In the genomic region with DNA sequence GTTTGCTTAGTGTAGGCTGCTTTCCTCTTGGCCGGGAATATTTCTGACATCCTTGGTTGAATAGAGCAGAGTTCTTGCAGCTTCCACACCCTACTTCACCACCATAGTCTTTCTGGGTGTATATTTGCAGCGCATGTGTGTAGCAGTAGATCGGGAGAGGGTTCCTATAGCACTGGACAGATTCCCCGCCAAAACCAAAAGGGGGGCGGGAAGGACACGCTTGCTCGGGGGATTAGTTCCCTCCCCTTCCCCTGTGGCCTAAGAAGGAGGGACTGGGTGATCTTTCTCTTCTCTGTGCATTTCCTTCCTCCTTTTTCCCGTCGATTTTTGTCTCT, we compare ENCODE assay signal across 8 mouse cellular contexts. TPM values are rescaled to one million over a fixed set of nuclear protein-coding genes. Genes with fewer than 3 reads are reported as not detected.
DNase-seq lines count a peak whose midpoint lies in the region; ATAC-seq and TF ChIP-seq lines count a peak whose summit lies in the region.

No protein-coding gene starts in this region.

- peaks cover 29% of the 10 kb centered on the region for H3K4me1 ChIP-seq in forebrain, embryonic 10.5 days
- H3K4me1 ChIP-seq in limb, embryonic 15.5 days, result peaks cover 23% of the 10 kb centered on the region
- H3K4me1 ChIP-seq in neural tube, embryonic 15.5 days, result peaks cover 17% of the 10 kb centered on the region

- H3K9ac ChIP-seq in limb, embryonic 15.5 days, result no peak overlapping the region
- no peak overlapping the region for H3K9ac ChIP-seq in neural tube, embryonic 15.5 days (replicated peaks)

- no peak for TF ChIP-seq CTCF in left cerebral cortex, adult 2 months (IDR thresholded peaks at IDR 0.05)

- intact Hi-C loops in left cerebral cortex, adult 2 months (cut with DNase I), result loop anchor here (5.0 to 10.0 kb wide), 2 partner anchors 388 to 875 kb away; partner anchors contain the start of gene Dmbx1
- intact Hi-C loops in left cerebral cortex, postnatal 25 days (cut with DNase I), result no loop called here
- intact Hi-C loops in left cerebral cortex, postnatal 4 days (cut with DNase I), result no loop called here

- peak overlapping the region; percentile 52 for H3K4me3 ChIP-seq in left cerebral cortex, adult 2 months
- H3K4me3 ChIP-seq in forebrain, embryonic 10.5 days, result peak overlapping the region; percentile 62
- peak overlapping the region; percentile 51 for H3K4me3 ChIP-seq in limb, embryonic 15.5 days
- H3K4me3 ChIP-seq in neural tube, embryonic 15.5 days (replicated peaks), result peak overlapping the region; percentile 46

- no peak overlapping the region for H3K27ac ChIP-seq in left cerebral cortex, adult 2 months
- H3K27ac ChIP-seq in forebrain, embryonic 10.5 days, result peak overlapping the region; percentile 70; the same call in 1 of the 2 replicates
- no peak overlapping the region for H3K27ac ChIP-seq in limb, embryonic 15.5 days
- no peak overlapping the region for H3K27ac ChIP-seq in neural tube, embryonic 15.5 days (replicated peaks)

- no peak for ATAC-seq in limb, embryonic 15.5 days (ENCODE audit: insufficient number of reproducible peaks, low FRiP score, low TSS enrichment, low read depth)
- ATAC-seq in neural tube, embryonic 15.5 days (ENCODE audit: low FRiP score), result no peak

- peak overlapping the region; percentile 99 for H3K4me2 ChIP-seq in limb, embryonic 15.5 days
- peak overlapping the region; percentile 98 for H3K4me2 ChIP-seq in neural tube, embryonic 15.5 days

- no peaks in the 10 kb centered on the region for H3K9me3 ChIP-seq in forebrain, embryonic 10.5 days
- no peaks in the 10 kb centered on the region for H3K9me3 ChIP-seq in limb, embryonic 15.5 days
- H3K9me3 ChIP-seq in neural tube, embryonic 15.5 days (replicated peaks), result no peaks in the 10 kb centered on the region

- no peaks in the 10 kb centered on the region for H3K36me3 ChIP-seq in forebrain, embryonic 10.5 days (replicated peaks)
- no peaks in the 10 kb centered on the region for H3K36me3 ChIP-seq in limb, embryonic 15.5 days
- H3K36me3 ChIP-seq in neural tube, embryonic 15.5 days, result no peaks in the 10 kb centered on the region

- DNase-seq in left cerebral cortex, adult 2 months (ENCODE audit: extremely low spot score in 1 of 2, low spot score in 2 of 2), result no peak
- no peak for DNase-seq in left cerebral cortex, postnatal 25 days (ENCODE audit: low spot score in 2 of 2)
- peak; percentile 35 for DNase-seq in forebrain, embryonic 10.5 days (ENCODE audit: extremely low spot score, low spot score)
- no peak for DNase-seq in left cerebral cortex, postnatal 4 days
- DNase-seq in ovary, postnatal 14 days (ENCODE audit: low spot score), result no peak
- DNase-seq in right cerebral cortex, postnatal 14 days, result no peak

- 1% methylated on average over 9 of the region's 9 CpGs for WGBS in forebrain, embryonic 10.5 days
- 4% methylated on average over 9 of the region's 9 CpGs for WGBS in limb, embryonic 15.5 days
- WGBS in neural tube, embryonic 15.5 days, result under 1% methylated on average over 9 of the region's 9 CpGs

- H3K27me3 ChIP-seq in forebrain, embryonic 10.5 days (ENCODE audit: poor library complexity, severe bottlenecking), result peaks cover 100% of the 10 kb centered on the region
- H3K27me3 ChIP-seq in limb, embryonic 15.5 days, result peaks cover 97% of the 10 kb centered on the region
- peaks cover 91% of the 10 kb centered on the region for H3K27me3 ChIP-seq in neural tube, embryonic 15.5 days (replicated peaks)

RNA-seq across cellular contexts. Expression of gene Tal1, which starts 6.3 kb away (rescaled TPM):
- total RNA-seq in left cerebral cortex, adult 2 months (2021), result 1 to 10 TPM; 1.5 TPM
- total RNA-seq in left cerebral cortex, postnatal 25 days (2021), result 1 to 10 TPM; 1.2 to 1.5 TPM
- 1.5 and 2.2 TPM in 2 replicates for polyA plus RNA-seq in forebrain, embryonic 10.5 days (2016; fragmentation: Nextera tagmentation; extraction: Ambion mirVana)
- polyA plus RNA-seq in limb, embryonic 15.5 days (2015; fragmentation: Nextera tagmentation; extraction: Ambion mirVana), result 0.67 and 1.0 TPM in 2 replicates
- 1.0 and 1.7 TPM in 2 replicates for polyA plus RNA-seq in neural tube, embryonic 15.5 days (2015; fragmentation: Nextera tagmentation; extraction: Ambion mirVana)
- total RNA-seq in left cerebral cortex, postnatal 4 days (2021), result 1 to 10 TPM; 2.1 to 2.4 TPM

RNA-seq across cellular contexts. Expression of gene Pdzk1ip1, which starts 26.0 kb away (rescaled TPM):
- total RNA-seq in left cerebral cortex, adult 2 months (2021), result under 1 TPM in 1 of 2 experiments, not detected in 1; 0.75 TPM
- 1 to 10 TPM in 1 of 2 experiments, under 1 TPM in 1; 0.71 to 1.1 TPM for total RNA-seq in left cerebral cortex, postnatal 25 days (2021)
- 7.4 and 12.6 TPM in 2 replicates for polyA plus RNA-seq in forebrain, embryonic 10.5 days (2016; fragmentation: Nextera tagmentation; extraction: Ambion mirVana)
- polyA plus RNA-seq in limb, embryonic 15.5 days (2015; fragmentation: Nextera tagmentation; extraction: Ambion mirVana), result 94.4 and 100 TPM in 2 replicates
- polyA plus RNA-seq in neural tube, embryonic 15.5 days (2015; fragmentation: Nextera tagmentation; extraction: Ambion mirVana), result 3.0 and 6.7 TPM in 2 replicates
- under 1 TPM; 0.84 to 0.95 TPM for total RNA-seq in left cerebral cortex, postnatal 4 days (2021)
